Mouse (Mus musculus): ENCODE results near the gene Sesn3. TPM values are rescaled to one million over a fixed set of nuclear protein-coding genes. Genes with fewer than 3 reads are reported as not detected.

The Sesn3 gene
- polyA plus RNA-seq, 1 experiment: 66.5 TPM

DNA sequence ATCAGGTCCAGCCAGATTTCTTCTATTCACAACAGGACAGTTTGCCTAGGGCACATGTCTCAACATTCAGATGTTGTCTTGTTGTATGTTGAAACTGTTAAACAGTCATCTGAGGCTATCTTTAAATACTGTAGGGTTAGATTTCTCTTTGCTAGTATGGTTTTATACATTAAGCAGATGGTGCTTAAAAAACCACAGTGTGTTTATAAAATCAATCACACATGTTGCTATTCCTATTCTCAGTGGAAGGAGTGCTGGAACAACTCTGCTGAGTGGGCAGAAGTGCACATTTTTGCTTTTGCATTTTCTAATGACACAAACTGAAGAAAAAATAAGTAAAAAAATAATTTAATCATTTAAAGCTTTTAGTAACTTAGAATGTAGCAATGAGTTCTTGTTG lies 25.0 kb downstream of the Sesn3 start:
- H3K4me1 ChIP-seq (ENCODE audit: control insufficient read depth, insufficient read depth, low read length): no peaks in the 10 kb centered on the region
- no peak overlapping the region for H3K4me3 ChIP-seq (ENCODE audit: insufficient read depth, low read length)
- TF ChIP-seq POLR2A (IDR thresholded peaks at IDR 0.05; ENCODE audit: low read depth, low read length) (no peak), CTCF (IDR thresholded peaks at IDR 0.05; ENCODE audit: borderline replicate concordance, insufficient read depth, low read length) (no peak)
- H3K27ac ChIP-seq (ENCODE audit: insufficient read depth, low read length): no peak overlapping the region

DNA sequence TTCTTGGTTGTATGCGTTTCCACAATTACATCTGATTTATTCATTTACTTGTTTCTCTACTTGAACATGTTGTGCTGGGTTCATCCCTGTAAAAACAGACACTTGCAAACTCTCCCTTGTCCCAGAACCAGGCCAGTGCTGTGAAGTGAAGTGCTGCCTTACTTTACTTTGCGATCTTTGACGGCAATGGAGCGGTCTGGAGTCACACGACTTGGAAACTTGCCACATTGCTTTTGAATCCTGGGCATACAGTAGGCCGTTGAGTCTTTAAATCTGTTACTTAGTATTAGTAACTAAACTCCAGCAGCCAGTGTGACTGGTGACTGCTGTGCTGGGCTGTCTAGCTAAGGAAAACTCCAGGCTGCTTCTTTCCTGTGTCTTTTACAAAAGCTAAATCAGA lies 25.9 kb downstream of the Sesn3 start:
- Histone ChIP-seq H3K4me3 (ENCODE audit: insufficient read depth, low read length) (no peak overlapping the region), H3K27ac (ENCODE audit: insufficient read depth, low read length) (no peak overlapping the region), H3K4me1 (ENCODE audit: control insufficient read depth, insufficient read depth, low read length) (no peaks in the 10 kb centered on the region)
- TF ChIP-seq POLR2A (IDR thresholded peaks at IDR 0.05; ENCODE audit: low read depth, low read length) (no peak), CTCF (IDR thresholded peaks at IDR 0.05; ENCODE audit: borderline replicate concordance, insufficient read depth, low read length) (no peak)

DNA sequence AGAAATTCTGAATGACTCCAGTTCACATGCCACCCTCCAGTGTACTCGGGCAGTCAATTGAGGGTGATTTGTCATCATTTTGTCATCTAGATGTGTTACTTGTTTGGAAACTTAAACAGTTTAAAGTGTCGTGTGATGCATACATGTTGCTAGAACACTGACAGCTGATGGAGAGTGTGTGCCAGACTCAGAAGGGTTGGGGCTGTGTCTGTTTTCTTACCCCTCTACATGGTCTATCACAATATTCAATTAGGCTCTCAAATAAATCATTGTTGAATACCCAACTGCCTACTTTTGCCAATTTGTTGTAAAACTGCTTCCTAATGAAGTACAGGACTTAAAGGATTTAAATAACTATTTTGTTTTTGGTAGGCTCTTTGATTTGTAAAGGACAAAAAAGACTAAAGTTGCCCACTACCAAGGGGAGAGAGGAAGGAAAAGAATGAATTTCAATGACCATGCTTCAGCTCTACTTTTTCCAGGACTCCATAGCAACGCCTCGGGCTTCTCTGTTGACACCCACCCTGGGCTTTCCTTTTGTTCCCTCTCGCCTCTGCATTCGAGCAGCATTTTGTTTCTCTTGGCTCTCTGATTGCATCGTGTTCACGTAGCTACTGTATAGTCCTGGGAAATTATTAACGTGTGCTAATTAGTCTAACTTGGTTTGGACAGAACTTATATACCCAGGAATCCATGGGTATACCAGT lies 29.5 kb downstream of the Sesn3 start:
- H3K4me1 ChIP-seq (ENCODE audit: control insufficient read depth, insufficient read depth, low read length): no peaks in the 10 kb centered on the region
- no peak for TF ChIP-seq CTCF (IDR thresholded peaks at IDR 0.05; ENCODE audit: borderline replicate concordance, insufficient read depth, low read length)
- TF ChIP-seq POLR2A (IDR thresholded peaks at IDR 0.05; ENCODE audit: low read depth, low read length): no peak
- no peak overlapping the region for H3K27ac ChIP-seq (ENCODE audit: insufficient read depth, low read length)
- no peak overlapping the region for H3K4me3 ChIP-seq (ENCODE audit: insufficient read depth, low read length)

DNA sequence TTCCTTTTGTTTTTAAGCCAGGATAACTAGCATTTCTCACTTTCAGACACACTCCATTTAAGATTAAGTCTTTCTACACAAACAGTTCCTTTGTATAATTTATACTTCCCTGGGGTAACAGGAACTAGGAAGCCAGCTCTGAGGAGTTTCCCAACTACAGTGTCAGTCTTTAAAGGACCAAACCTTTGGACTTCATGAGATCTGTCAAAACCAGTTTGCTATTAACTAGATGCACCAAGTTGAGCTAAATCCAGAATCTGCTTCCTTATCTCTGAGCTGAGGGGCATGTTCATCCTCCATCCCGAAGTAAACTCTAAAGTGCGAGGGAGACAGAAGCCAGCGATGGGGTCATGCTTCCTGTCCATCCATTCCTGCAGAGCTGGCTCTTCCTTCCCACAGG lies 32.5 kb downstream of the Sesn3 start:
- TF ChIP-seq POLR2A (IDR thresholded peaks at IDR 0.05; ENCODE audit: low read depth, low read length) (no peak), CTCF (IDR thresholded peaks at IDR 0.05; ENCODE audit: borderline replicate concordance, insufficient read depth, low read length) (no peak)
- no peak overlapping the region for H3K27ac ChIP-seq (ENCODE audit: insufficient read depth, low read length)
- no peaks in the 10 kb centered on the region for H3K4me1 ChIP-seq (ENCODE audit: control insufficient read depth, insufficient read depth, low read length)
- H3K4me3 ChIP-seq (ENCODE audit: insufficient read depth, low read length): no peak overlapping the region

DNA sequence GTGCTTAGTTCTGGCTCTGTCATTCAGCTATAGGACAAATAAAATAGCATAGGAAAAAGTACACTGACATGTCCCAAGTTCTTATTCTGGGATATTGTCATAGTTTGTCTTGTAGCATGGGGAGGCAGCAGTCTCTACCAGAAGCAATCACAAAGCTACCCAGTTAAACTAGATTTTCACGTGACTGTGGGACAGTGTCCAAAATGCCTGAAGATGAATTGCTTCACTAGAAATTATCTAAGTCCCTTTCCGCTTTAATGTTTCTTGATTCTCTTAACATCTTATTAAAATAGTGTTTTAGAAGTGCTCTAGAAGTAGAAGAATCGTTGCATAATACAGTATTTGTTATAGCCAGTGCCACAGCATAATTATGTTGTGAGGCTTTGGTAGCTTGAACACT lies 39.1 kb downstream of the Sesn3 start:
- no peaks in the 10 kb centered on the region for H3K4me1 ChIP-seq (ENCODE audit: control insufficient read depth, insufficient read depth, low read length)
- H3K4me3 ChIP-seq (ENCODE audit: insufficient read depth, low read length): no peak overlapping the region
- no peak for TF ChIP-seq CTCF (IDR thresholded peaks at IDR 0.05; ENCODE audit: borderline replicate concordance, insufficient read depth, low read length)
- no peak overlapping the region for H3K27ac ChIP-seq (ENCODE audit: insufficient read depth, low read length)

DNA sequence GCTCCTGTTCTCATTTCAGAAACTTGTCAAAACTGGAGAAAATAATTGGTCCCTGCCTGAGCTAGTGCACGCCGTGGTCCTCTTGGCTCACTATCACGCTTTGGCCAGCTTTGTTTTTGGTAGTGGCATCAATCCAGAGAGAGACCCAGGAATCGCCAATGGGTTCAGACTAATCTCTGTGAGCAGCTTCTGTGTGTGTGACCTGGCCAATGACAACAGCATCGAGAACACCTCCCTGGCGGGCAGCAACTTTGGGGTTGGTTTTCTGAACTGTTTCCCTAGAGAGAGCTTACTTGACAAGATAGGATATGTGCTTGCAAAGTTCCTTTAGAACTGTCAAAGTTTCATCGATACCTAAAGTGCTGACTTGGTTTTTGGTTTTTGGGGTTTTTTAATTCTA lies 39.6 kb downstream of the Sesn3 start:
- Histone ChIP-seq H3K4me3 (ENCODE audit: insufficient read depth, low read length) (no peak overlapping the region), H3K4me1 (ENCODE audit: control insufficient read depth, insufficient read depth, low read length) (no peaks in the 10 kb centered on the region), H3K27ac (ENCODE audit: insufficient read depth, low read length) (no peak overlapping the region)
- TF ChIP-seq CTCF (IDR thresholded peaks at IDR 0.05; ENCODE audit: borderline replicate concordance, insufficient read depth, low read length) (no peak), POLR2A (IDR thresholded peaks at IDR 0.05; ENCODE audit: low read depth, low read length) (no peak)

DNA sequence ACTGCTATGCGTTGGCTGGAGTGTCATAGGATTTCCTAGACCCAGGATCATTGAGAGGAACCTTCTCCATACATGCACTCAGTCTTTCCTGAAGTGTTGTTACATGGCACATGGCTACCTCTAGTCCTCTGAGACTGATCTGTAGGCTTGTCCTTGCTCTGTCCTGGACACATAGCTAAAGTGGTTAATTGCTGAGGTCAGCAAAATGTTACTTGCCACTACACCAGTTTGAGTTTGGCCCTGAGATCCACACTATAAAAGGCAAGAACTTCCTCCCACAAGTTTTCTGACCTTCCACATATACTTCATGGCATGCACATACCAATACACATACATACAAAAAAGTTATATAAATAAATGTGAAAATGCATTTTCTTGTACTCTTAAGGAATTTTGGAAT lies 41.8 kb downstream of the Sesn3 start:
- no peak for TF ChIP-seq CTCF (IDR thresholded peaks at IDR 0.05; ENCODE audit: borderline replicate concordance, insufficient read depth, low read length)
- no peak for TF ChIP-seq POLR2A (IDR thresholded peaks at IDR 0.05; ENCODE audit: low read depth, low read length)
- H3K27ac ChIP-seq (ENCODE audit: insufficient read depth, low read length): no peak overlapping the region
- H3K4me1 ChIP-seq (ENCODE audit: control insufficient read depth, insufficient read depth, low read length): no peaks in the 10 kb centered on the region
- no peak overlapping the region for H3K4me3 ChIP-seq (ENCODE audit: insufficient read depth, low read length)

DNA sequence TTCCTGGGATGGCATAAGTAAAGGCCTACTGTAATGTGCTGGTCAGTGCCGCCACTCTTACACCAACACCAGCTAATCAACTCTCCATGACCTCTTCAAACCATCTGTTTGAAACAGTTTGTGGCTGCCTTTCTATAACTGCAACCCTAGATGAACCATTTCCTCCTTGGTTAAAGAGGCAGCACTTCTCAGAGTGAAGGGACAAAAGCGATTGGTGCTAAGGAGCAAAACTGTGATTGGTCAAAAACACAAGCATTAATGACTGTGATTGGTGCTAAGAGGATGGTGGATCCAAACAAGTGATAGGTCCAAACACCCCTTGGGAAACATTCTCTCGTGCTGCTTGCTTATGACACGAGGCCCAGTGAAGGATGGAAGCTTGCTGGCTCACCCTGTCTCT lies 61.0 kb downstream of the Sesn3 start:
- Histone ChIP-seq H3K4me3 (ENCODE audit: insufficient read depth, low read length) (no peak overlapping the region), H3K27ac (ENCODE audit: insufficient read depth, low read length) (no peak overlapping the region), H3K4me1 (ENCODE audit: control insufficient read depth, insufficient read depth, low read length) (no peaks in the 10 kb centered on the region)
- TF ChIP-seq CTCF (IDR thresholded peaks at IDR 0.05; ENCODE audit: borderline replicate concordance, insufficient read depth, low read length) (no peak), POLR2A (IDR thresholded peaks at IDR 0.05; ENCODE audit: low read depth, low read length) (no peak)

DNA sequence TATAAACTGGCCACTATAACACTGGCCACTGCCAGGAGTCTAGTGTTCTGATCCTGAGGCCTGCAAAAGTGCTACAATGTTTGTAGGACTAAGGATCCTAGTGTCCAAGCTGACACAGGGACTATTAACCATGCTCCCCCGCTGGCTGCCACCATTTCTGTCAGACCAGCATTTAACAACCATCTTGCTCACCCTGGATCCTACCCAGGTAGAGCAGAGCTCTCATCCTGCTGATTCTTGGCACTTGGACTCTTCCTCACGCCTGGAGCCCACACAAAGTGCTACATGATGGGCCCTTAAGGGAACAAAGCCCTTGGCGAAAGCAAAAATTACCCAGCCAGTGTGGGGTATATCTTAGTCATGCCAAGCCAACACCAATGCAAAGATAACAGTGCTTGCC lies 62.0 kb downstream of the Sesn3 start:
- H3K27ac ChIP-seq (ENCODE audit: insufficient read depth, low read length): no peak overlapping the region
- TF ChIP-seq CTCF (IDR thresholded peaks at IDR 0.05; ENCODE audit: borderline replicate concordance, insufficient read depth, low read length): no peak
- no peak for TF ChIP-seq POLR2A (IDR thresholded peaks at IDR 0.05; ENCODE audit: low read depth, low read length)
- H3K4me3 ChIP-seq (ENCODE audit: insufficient read depth, low read length): no peak overlapping the region
- no peaks in the 10 kb centered on the region for H3K4me1 ChIP-seq (ENCODE audit: control insufficient read depth, insufficient read depth, low read length)

DNA sequence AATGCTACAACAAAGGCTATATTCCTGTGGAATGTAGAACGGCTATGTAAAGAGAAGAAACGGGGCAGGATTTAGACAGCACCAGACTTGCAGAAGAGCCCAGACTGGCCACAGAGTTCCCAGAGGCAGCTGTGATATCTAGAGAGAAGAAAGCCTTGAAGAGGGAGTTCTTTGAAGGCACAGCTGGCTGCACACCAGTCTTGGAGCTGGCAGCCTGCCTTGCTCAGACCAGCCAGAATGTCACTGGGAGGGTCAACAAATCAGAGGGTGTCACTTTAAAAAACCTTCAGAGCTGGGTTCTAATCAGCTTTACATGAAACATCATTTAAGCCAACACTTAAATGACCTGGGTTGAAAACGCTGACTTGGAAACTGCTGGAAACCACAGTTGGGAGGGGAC lies 63.8 kb downstream of the Sesn3 start:
- H3K4me1 ChIP-seq (ENCODE audit: control insufficient read depth, insufficient read depth, low read length): no peaks in the 10 kb centered on the region
- no peak overlapping the region for H3K4me3 ChIP-seq (ENCODE audit: insufficient read depth, low read length)
- TF ChIP-seq POLR2A (IDR thresholded peaks at IDR 0.05; ENCODE audit: low read depth, low read length): no peak
- H3K27ac ChIP-seq (ENCODE audit: insufficient read depth, low read length): no peak overlapping the region

Data from embryonic fibroblast, embryonic 13.5 days (primary cell).